Mouse (Mus musculus): Measurements from ENCODE around the gene Ube2d3. TPM values are rescaled to one million over a fixed set of nuclear protein-coding genes. Genes with fewer than 3 reads are reported as not detected.
A peak's percentile ranks its signal among the peaks of the same experiment; 100 is the strongest.

Gene Ube2d3
- polyA plus RNA-seq, 1 experiment from 2014 or later: 298 TPM

GRCm38 (mm10) chr3:135423608-135424212, 14.2 kb upstream of the Ube2d3 start, which contains the start of gene Cisd2:
Gene Cisd2 (minus strand): TSS chr3:135423925.
- TF ChIP-seq EP300 (IDR thresholded peaks at IDR 0.05; ENCODE audit: low read depth) (no peak), CTCF (IDR thresholded peaks at IDR 0.05; ENCODE audit: low read depth) (no peak)
- no peaks in the 10 kb centered on the region for H3K36me3 ChIP-seq (replicated peaks; ENCODE audit: insufficient read depth, low read length)
- peak within 1 kb of the TSS; percentile 87 for H3K9ac ChIP-seq (replicated peaks)
- H3K27me3 ChIP-seq (ENCODE audit: insufficient read depth, low read length): no peaks in the 10 kb centered on the region
- no peaks in the 10 kb centered on the region for H3K9me3 ChIP-seq (ENCODE audit: low read length)
- DNase-seq (no peak), ATAC-seq (peak; percentile 6)
- H3K4me3 ChIP-seq (ENCODE audit: low read depth, low read length): peak within 1 kb of the TSS; percentile 75
- H3K27ac ChIP-seq (ENCODE audit: low read depth): peak within 1 kb of the TSS; percentile 96
- WGBS (ENCODE audit: insufficient replicate concordance): 2% methylated on average over 8 of the region's 8 CpGs
- H3K4me2 ChIP-seq (ENCODE audit: low read depth, low read length): peak within 1 kb of the TSS; percentile 81
- H3K4me1 ChIP-seq (ENCODE audit: insufficient read depth): peaks cover 12% of the 10 kb centered on the region

- Histone ChIP-seq H3K36me3 (replicated peaks; ENCODE audit: insufficient read depth, low read length) (peaks cover 11% of the 10 kb centered on the region; the same call in 1 of the 2 replicates), H3K4me3 (ENCODE audit: low read depth, low read length) (peak overlapping the region; percentile 78), H3K4me2 (ENCODE audit: low read depth, low read length) (peak overlapping the region; percentile 86), H3K27me3 (ENCODE audit: insufficient read depth, low read length) (no peaks in the 10 kb centered on the region), H3K9ac (replicated peaks) (peak overlapping the region; percentile 68), H3K27ac (ENCODE audit: low read depth) (peak overlapping the region; percentile 87), H3K4me1 (ENCODE audit: insufficient read depth) (no peaks in the 10 kb centered on the region), H3K9me3 (ENCODE audit: low read length) (no peaks in the 10 kb centered on the region)
- WGBS (ENCODE audit: insufficient replicate concordance): 59% methylated on average over 14 of the region's 14 CpGs
- DNase-seq (no peak), ATAC-seq (no peak)
- TF ChIP-seq EP300 (IDR thresholded peaks at IDR 0.05; ENCODE audit: low read depth) (no peak), CTCF (IDR thresholded peaks at IDR 0.05; ENCODE audit: low read depth) (no peak)
Observed at GRCm38 (mm10) chr3:135436901-135437616, 890 bp upstream of the Ube2d3 start.

DNA sequence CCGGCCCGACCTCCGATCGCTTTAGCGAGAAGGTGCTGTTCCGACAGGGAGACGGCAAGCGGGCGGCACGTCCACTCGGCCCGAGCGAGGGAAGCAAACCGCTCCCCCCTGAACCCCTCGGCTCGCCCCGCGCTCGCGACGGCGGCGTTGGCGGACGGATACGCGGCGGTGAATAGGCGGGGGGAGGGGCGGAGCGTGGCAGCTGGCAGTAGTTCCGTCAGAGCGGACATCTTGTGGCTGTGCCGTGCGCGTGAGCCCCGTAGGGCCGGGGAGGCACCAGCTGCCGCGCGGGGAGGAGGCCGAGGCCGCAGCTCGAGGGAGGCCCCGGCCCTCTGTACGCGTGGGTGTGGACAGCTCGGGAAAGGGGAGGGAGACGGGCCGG, 573 bp downstream of the Ube2d3 start:
- DNase-seq (peak; percentile 95), ATAC-seq (peak; percentile 70)
- Histone ChIP-seq H3K4me3 (ENCODE audit: low read depth, low read length) (peak overlapping the region; percentile 78), H3K4me1 (ENCODE audit: insufficient read depth) (peaks cover 6% of the 10 kb centered on the region; the same call in 1 of the 2 replicates), H3K9me3 (ENCODE audit: low read length) (no peaks in the 10 kb centered on the region), H3K4me2 (ENCODE audit: low read depth, low read length) (peak overlapping the region; percentile 71), H3K36me3 (replicated peaks; ENCODE audit: insufficient read depth, low read length) (peaks cover 18% of the 10 kb centered on the region), H3K27me3 (ENCODE audit: insufficient read depth, low read length) (no peaks in the 10 kb centered on the region), H3K27ac (ENCODE audit: low read depth) (peak overlapping the region; percentile 100), H3K9ac (replicated peaks) (peak overlapping the region; percentile 98)
- WGBS (ENCODE audit: insufficient replicate concordance): under 1% methylated on average over 44 of the region's 50 CpGs
- TF ChIP-seq CTCF (IDR thresholded peaks at IDR 0.05; ENCODE audit: low read depth) (no peak), EP300 (IDR thresholded peaks at IDR 0.05; ENCODE audit: low read depth) (no peak)

DNA sequence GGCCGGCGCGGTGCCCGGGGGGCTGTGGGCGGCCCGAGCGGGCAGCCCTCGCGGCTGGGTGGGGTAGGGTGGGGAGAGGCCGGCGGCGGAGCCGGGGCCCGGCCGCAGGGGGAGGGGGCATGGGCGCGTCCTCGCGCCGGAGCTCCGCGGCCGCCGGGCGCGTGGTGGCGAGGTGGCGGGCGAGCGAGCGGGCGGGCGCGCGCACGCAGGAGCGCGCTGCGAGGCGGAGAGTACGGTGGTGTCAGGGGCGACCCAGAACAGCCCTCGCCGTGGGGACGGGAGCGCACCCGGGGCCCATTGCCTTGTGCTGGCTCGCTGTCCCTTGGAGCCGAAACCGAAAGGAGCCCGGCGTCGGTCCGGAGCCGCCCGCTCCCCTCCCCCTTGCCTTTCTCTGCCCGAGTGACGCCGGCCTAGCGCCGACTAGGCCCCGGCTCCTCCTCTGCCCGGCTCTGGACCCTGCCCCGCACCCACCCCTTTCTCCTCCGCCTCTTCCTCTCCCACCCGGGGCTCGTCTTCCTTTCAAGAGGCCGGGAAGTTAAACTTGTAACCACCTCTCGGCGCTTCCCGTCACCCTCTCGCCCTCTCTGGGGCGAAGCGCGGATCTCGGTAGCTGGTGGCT, 1.1 kb downstream of the Ube2d3 start:
- H3K4me1 ChIP-seq (ENCODE audit: insufficient read depth): peaks cover 6% of the 10 kb centered on the region; the same call in 1 of the 2 replicates
- ATAC-seq: peak; percentile 59
- H3K9ac ChIP-seq (replicated peaks): peak overlapping the region; percentile 98
- DNase-seq: peak; percentile 90
- H3K4me3 ChIP-seq (ENCODE audit: low read depth, low read length): peak overlapping the region; percentile 78
- H3K36me3 ChIP-seq (replicated peaks; ENCODE audit: insufficient read depth, low read length): peaks cover 22% of the 10 kb centered on the region
- H3K4me2 ChIP-seq (ENCODE audit: low read depth, low read length): peak overlapping the region; percentile 71
- TF ChIP-seq CTCF (IDR thresholded peaks at IDR 0.05; ENCODE audit: low read depth) (no peak), EP300 (IDR thresholded peaks at IDR 0.05; ENCODE audit: low read depth) (peak; percentile 25; the same call in 1 of the 2 replicates)
- peak overlapping the region; percentile 100 for H3K27ac ChIP-seq (ENCODE audit: low read depth)
- no peaks in the 10 kb centered on the region for H3K9me3 ChIP-seq (ENCODE audit: low read length)
- H3K27me3 ChIP-seq (ENCODE audit: insufficient read depth, low read length): no peaks in the 10 kb centered on the region
- WGBS (ENCODE audit: insufficient replicate concordance): under 1% methylated on average over 59 of the region's 76 CpGs

- DNase-seq: no peak
- H3K9me3 ChIP-seq (ENCODE audit: low read length): no peaks in the 10 kb centered on the region
- no peaks in the 10 kb centered on the region for H3K27me3 ChIP-seq (ENCODE audit: insufficient read depth, low read length)
- H3K4me1 ChIP-seq (ENCODE audit: insufficient read depth): peaks cover 6% of the 10 kb centered on the region; the same call in 1 of the 2 replicates
- under 1% methylated on average over 15 of the region's 15 CpGs for WGBS (ENCODE audit: insufficient replicate concordance)
- TF ChIP-seq EP300 (IDR thresholded peaks at IDR 0.05; ENCODE audit: low read depth) (no peak), CTCF (IDR thresholded peaks at IDR 0.05; ENCODE audit: low read depth) (no peak)
- H3K36me3 ChIP-seq (replicated peaks; ENCODE audit: insufficient read depth, low read length): peaks cover 26% of the 10 kb centered on the region
- peak overlapping the region; percentile 98 for H3K9ac ChIP-seq (replicated peaks)
- peak overlapping the region; percentile 71 for H3K4me2 ChIP-seq (ENCODE audit: low read depth, low read length)
- H3K27ac ChIP-seq (ENCODE audit: low read depth): peak overlapping the region; percentile 100
- peak overlapping the region; percentile 78 for H3K4me3 ChIP-seq (ENCODE audit: low read depth, low read length)
- ATAC-seq: no peak
Observed at GRCm38 (mm10) chr3:135439651-135440050, 1.7 kb downstream of the Ube2d3 start.

DNA sequence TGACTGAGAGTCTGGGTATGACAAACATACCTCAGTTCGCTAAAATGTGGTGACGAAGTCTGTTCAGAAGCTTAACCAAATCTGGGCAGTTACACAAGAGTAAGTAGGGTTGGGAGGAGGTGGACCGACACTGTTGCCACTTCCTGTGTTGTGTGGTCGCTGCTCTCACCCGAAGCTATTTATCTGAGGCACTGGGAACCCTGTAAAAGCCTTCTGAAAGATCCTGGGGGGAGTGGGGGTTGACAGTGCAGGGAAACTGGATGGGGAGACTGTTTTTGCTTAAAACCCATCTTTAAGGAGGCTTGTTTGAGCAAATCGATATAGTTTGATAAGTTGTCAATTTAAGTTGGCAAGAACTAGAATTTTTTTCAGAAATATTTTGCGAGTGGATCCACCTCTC, 2.3 kb downstream of the Ube2d3 start:
- H3K4me3 ChIP-seq (ENCODE audit: low read depth, low read length): peak overlapping the region; percentile 78
- TF ChIP-seq EP300 (IDR thresholded peaks at IDR 0.05; ENCODE audit: low read depth) (no peak), CTCF (IDR thresholded peaks at IDR 0.05; ENCODE audit: low read depth) (no peak)
- peaks cover 29% of the 10 kb centered on the region for H3K36me3 ChIP-seq (replicated peaks; ENCODE audit: insufficient read depth, low read length)
- no peaks in the 10 kb centered on the region for H3K27me3 ChIP-seq (ENCODE audit: insufficient read depth, low read length)
- DNase-seq (peak; percentile 72), ATAC-seq (no peak)
- 7% methylated on average over 7 of the region's 7 CpGs for WGBS (ENCODE audit: insufficient replicate concordance)
- H3K27ac ChIP-seq (ENCODE audit: low read depth): peak overlapping the region; percentile 100
- no peaks in the 10 kb centered on the region for H3K9me3 ChIP-seq (ENCODE audit: low read length)
- peak overlapping the region; percentile 71 for H3K4me2 ChIP-seq (ENCODE audit: low read depth, low read length)
- H3K4me1 ChIP-seq (ENCODE audit: insufficient read depth): peaks cover 10% of the 10 kb centered on the region; the same call in 1 of the 2 replicates
- H3K9ac ChIP-seq (replicated peaks): peak overlapping the region; percentile 98

All from liver, postnatal 0 days (tissue).